Mouse (Mus musculus) E14TG2a.4 (cell line): ENCODE data around the gene Stxbp6.

Experiments
- H3K27me3 ChIP-seq: 2 replicates; pipeline ENCODE4 v1.6.1; 2014; ENCODE audit warnings: low read length, control low read depth; ENCODE audit not compliant: insufficient read depth
- H3K36me3 ChIP-seq: 2 replicates; pipeline ENCODE4 v1.6.1; 2014; ENCODE audit warnings: low read length, control low read depth; ENCODE audit not compliant: insufficient read depth
- H3K4me1 ChIP-seq: replicated peaks from 2 replicates; pipeline ENCODE4 v1.6.1; 2014; ENCODE audit warnings: low read depth, low read length, control low read depth
- H3K4me3 ChIP-seq: replicated peaks from 2 replicates; pipeline ENCODE4 v1.5.1; 2014; ENCODE audit warnings: mild to moderate bottlenecking, low read length
- H3K9me3 ChIP-seq: 2 replicates; pipeline ENCODE4 v1.6.1; 2014; ENCODE audit warnings: low read length, control low read depth
- CTCF ChIP-seq: conservative IDR thresholded peaks from 2 replicates; pipeline ENCODE4 v1.5.1; 2014; ENCODE audit warnings: low read length
- NANOG ChIP-seq: IDR thresholded peaks from 2 replicates; pipeline ENCODE4 v1.6.1; 2014; ENCODE audit warnings: borderline replicate concordance, low read length, mixed read lengths
- POU5F1 ChIP-seq: IDR thresholded peaks from 2 replicates; pipeline ENCODE4 v1.6.1; 2014; ENCODE audit warnings: low read length, borderline replicate concordance

Gene Stxbp6

DNA sequence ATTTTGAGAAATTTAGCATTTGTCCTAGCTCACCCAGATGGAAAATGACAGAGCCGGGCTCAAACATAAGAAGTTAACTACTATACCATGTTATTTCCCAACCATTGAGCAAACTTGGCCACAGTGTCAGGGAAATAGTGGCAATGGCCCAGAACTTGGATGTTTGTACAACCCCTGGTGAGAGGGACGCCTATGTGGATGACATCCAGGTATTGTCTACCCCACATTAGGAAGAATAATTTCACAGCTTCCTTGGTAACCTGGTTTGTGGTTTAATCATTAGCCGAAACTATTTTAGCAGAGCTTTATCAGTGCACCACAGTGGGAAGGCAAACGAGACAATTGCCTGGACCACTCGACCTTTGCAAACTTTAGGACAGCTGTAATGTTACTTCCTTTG lies 215.1 kb downstream of the Stxbp6 start:
- H3K4me3 ChIP-seq: no peak overlapping the region
- H3K9me3 ChIP-seq: no peaks in the 10 kb centered on the region
- TF ChIP-seq POU5F1 (no peak), CTCF (no peak), NANOG (no peak)
- no peaks in the 10 kb centered on the region for H3K4me1 ChIP-seq
- no peaks in the 10 kb centered on the region for H3K36me3 ChIP-seq
- no peaks in the 10 kb centered on the region for H3K27me3 ChIP-seq

DNA sequence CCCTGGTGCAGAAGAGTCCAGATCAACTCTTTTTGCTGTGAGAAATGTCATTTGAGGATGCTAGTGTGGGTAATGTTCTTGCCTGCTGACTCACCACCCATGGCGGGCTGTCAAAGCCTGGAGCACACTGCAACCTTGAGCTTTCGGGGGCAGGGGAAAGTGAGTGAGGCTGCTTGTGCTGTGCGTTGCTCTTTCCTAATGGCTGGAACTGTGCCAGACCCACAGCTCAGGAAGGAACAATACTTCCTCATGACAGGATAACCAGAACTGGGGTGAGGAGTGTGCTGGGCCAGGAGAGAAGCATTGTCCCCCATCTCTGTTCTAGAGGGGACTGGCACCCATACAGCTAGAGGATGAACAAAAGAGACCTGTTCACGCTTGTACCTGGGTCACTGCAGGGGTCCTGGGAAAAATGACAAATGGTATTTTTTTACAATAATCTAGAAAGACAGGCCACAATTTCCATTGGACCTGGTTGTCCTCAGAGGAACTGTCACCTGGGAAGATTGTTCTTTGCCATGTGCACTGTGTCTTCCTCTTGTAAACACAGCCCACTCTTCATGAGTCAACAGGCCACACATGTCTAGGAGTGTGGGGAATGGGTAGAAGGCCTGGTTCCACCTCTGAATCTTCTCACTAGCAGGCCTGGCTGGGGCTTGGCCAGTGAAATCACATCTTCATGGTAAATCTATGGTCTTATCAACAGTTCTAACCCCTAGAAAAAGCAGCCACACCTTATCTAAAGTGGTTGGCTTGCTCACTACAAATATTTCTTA lies 216.2 kb downstream of the Stxbp6 start:
- no peaks in the 10 kb centered on the region for H3K4me1 ChIP-seq

DNA sequence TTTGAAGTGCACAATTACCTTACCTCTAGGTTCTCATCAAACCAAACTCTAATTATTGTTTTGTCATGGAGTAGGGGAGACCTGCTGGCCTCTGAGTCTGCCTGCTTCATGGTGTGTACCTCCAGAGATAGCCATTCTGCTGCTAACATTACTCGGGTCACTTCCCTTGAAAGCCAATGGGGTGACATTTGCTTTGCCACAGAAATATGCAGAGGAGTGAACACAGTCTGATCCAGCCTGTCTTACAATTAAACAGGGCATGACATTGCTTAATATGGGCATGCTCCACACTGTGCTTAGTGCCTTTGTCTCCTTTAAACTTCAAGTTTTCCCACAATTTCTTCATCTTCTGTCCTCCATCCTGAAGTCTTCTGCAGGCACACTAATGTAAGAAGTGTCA lies 222.5 kb downstream of the Stxbp6 start:
- H3K4me1 ChIP-seq: no peaks in the 10 kb centered on the region
- TF ChIP-seq POU5F1 (no peak), NANOG (no peak), CTCF (no peak)

More for the DNA sequence above, 216.2 kb downstream of the Stxbp6 start:
- TF ChIP-seq CTCF (no peak), NANOG (no peak), POU5F1 (no peak)
- no peak overlapping the region for H3K4me3 ChIP-seq
- H3K9me3 ChIP-seq: no peaks in the 10 kb centered on the region
- no peaks in the 10 kb centered on the region for H3K27me3 ChIP-seq
- no peaks in the 10 kb centered on the region for H3K36me3 ChIP-seq

DNA sequence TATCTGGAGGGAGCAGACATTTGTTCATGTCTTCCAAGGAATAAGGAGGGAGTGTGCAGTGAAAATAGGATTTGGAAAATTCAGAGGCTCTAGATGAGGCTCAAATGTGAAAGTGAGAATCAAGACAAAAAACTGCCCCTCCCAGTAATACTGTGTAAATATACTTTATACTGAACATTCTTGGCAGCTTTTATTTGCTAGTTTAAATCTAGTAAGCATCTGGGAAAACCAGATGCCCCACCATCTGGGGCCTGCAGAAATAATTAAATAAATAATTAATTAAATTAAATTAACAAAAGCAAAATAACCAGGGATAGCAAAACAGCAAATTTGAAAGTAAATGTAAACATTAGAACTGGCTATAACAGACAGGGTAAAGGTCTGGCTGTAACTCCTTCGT lies 224.0 kb downstream of the Stxbp6 start:
- no peaks in the 10 kb centered on the region for H3K4me1 ChIP-seq
- no peak overlapping the region for H3K4me3 ChIP-seq
- TF ChIP-seq POU5F1: no peak
- no peak for TF ChIP-seq NANOG
- no peak for TF ChIP-seq CTCF
- H3K27me3 ChIP-seq: no peaks in the 10 kb centered on the region
- no peaks in the 10 kb centered on the region for H3K36me3 ChIP-seq
- H3K9me3 ChIP-seq: no peaks in the 10 kb centered on the region

More for the DNA sequence above, 222.5 kb downstream of the Stxbp6 start:
- no peak overlapping the region for H3K4me3 ChIP-seq
- no peaks in the 10 kb centered on the region for H3K9me3 ChIP-seq
- no peaks in the 10 kb centered on the region for H3K27me3 ChIP-seq
- H3K36me3 ChIP-seq: no peaks in the 10 kb centered on the region

DNA sequence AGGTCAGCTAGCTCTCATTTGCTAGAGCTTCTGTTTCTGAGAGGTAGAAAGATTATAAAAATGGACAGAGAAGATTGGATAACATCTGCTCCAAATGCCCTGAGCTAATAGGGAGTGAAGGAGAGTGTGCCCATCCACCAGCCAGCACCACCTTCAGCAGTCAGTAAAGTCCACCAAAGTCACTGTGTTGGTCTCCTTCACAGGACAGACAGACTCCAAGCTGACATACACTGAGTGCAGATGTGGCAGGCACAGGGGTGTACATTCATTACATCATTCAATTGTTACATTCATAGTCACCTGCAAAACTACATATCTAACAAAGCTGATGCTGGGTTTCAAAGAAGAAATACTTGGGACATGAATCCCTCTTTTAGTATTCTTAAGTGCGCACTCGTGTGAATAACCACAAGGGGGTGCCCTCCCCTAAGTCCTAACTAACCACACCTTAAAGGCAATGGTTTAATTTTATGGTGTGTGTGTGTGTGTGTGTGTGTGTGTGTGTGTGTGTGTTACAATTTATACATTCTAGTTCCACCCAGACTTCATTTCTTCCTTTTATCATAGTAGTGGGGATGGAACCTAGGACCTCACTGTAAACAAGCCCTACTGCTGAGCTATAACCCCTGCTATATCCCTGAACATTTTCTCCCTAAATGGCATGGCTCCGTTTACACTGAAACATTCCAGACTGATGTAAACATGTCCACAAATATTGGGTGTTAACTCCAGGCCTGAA lies 225.9 kb downstream of the Stxbp6 start:
- no peaks in the 10 kb centered on the region for H3K27me3 ChIP-seq
- TF ChIP-seq CTCF (peak; percentile 63), NANOG (no peak)
- H3K36me3 ChIP-seq: no peaks in the 10 kb centered on the region
- no peak overlapping the region for H3K4me3 ChIP-seq
- no peaks in the 10 kb centered on the region for H3K4me1 ChIP-seq
- H3K9me3 ChIP-seq: no peaks in the 10 kb centered on the region

DNA sequence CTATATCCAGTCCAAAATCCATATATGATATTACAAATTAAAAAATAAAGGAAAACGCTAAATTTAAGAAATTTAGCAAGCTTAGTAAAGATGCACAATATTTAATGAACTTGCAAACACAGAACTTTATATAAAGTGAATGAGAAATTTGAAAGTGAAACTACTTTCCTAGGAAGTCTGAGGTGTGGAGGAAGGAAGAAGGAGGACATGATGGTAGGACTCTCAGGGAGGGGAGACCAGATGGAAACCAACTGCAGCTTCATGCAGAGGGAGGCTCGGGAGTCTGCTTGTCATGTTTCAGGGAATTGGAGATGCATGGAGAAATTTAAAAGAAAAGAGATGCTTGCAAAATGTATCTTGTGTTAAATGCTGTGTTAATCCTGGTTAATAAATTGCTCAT lies 233.9 kb downstream of the Stxbp6 start:
- Histone ChIP-seq H3K4me1 (no peaks in the 10 kb centered on the region), H3K9me3 (no peaks in the 10 kb centered on the region), H3K36me3 (no peaks in the 10 kb centered on the region), H3K27me3 (no peaks in the 10 kb centered on the region), H3K4me3 (no peak overlapping the region)
- TF ChIP-seq CTCF (no peak), POU5F1 (no peak), NANOG (no peak)

DNA sequence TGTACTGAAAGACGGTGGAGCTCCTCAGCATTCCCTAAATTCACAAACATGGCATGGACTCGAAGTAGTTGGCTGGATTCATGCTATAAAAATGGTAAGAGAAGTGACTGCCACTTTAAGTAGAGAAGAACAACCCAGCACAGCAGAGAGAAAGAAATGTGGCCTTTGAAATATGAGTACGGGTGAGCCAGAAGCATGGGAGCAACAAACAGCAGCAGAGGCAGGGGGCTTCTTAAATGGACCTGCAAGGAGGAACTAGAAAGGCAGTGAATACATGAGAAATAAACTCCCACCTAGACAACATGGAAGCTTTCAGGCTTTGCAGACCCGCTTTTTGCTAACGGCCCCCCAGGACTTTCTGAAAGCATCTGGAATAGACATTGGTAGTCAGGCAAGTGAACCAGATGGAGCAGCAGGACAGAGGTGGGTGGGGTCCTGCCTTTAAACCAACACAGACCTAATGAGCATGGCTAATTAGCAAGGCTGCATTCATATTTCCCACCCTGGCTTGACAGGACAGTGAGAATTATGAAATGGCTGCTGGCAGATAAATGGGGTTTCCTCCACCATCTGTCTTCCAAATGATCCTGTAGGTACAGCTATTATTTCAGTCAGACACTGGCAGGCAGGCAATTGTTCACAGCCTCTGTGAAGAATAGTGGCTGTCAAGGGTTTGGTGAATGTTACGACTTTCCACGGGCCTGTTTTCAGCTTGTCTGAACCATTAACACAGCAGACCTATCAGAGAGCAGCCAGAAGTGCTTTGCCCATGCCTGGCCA lies 234.7 kb downstream of the Stxbp6 start:
- Histone ChIP-seq H3K9me3 (no peaks in the 10 kb centered on the region), H3K4me3 (no peak overlapping the region), H3K4me1 (no peaks in the 10 kb centered on the region), H3K36me3 (no peaks in the 10 kb centered on the region), H3K27me3 (no peaks in the 10 kb centered on the region)
- TF ChIP-seq CTCF (no peak), POU5F1 (no peak), NANOG (no peak)

DNA sequence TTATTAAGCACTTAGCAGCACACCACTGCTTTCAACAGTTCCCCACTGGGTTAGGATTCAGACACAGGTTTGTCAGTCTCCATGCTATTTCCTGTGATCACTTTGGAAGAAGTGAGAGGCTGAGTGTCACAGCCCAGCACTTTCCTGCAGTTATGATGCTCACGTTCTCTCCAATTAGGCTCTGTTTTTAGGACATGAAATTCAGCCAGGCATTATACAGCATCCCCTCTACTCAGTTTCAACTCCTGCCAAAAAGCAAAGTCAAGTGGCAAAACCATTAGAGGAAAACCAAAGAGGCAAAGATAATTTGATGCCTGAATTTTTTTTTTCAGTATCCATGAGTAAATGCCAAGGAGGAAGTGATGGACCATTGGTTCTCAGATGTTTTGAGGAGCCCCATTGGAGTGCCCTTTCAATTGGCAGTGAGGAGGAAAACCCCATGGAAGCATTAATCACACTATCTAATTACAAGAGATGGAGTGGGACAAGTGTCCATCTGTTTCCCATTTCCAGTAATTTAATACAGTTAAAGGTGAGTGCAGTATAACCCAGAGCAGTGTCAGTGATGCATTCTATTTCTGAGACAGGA lies 238.5 kb downstream of the Stxbp6 start:
- Histone ChIP-seq H3K4me3 (no peak overlapping the region), H3K36me3 (no peaks in the 10 kb centered on the region), H3K9me3 (no peaks in the 10 kb centered on the region), H3K27me3 (no peaks in the 10 kb centered on the region), H3K4me1 (no peaks in the 10 kb centered on the region)
- TF ChIP-seq CTCF: no peak
- no peak for TF ChIP-seq POU5F1
- no peak for TF ChIP-seq NANOG
